Mouse (Mus musculus) kidney, adult 8-10 months (tissue): ENCODE results near the gene Rac3.

Experiments used
- DNase-seq, 2 experiments: peaks; one replicate each; pipeline ENCODE4 v3.0.0; 2022

Gene Rac3

DNA sequence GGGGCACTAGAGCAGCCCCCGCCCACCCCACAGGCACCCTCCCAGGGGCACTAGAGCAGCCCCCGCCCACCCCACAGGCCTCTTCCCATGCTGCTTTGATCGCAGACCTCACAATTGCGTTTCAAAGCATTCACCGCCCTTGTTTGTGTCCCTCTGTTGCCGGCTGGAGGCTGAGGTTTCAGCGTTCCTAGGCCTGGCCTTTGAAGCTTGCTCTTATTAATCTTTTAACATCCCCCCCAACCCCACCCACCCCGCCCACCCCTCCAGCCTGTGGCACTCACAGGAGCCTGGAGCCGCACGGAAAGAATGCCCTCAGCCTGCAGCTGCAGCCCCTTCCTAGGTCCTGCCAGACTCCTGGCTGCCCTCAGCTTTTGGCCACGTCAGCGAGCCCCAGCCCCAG, 14.0 kb upstream of the Rac3 start:
- DNase-seq = no peak

DNA sequence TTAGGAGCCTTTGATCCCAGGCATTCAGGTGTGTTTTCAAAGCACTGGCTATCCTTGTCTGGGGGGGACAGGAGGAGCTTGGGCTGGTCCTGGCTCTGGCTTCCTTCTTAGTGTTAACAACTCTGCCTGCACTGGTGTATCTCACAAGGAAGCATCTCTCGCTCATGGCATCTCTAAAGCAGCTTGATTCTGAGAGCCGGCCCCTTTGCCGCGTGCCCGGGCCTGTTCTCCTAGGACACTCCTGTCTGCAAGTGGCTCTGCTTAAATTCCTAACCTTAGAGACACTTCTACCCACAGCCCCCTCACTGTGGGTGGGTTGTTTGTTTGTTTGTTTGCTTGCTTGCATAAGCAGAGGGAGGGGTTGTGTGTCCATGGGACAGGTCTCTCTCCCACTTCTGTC, 13.3 kb upstream of the Rac3 start:
- DNase-seq = no peak

DNA sequence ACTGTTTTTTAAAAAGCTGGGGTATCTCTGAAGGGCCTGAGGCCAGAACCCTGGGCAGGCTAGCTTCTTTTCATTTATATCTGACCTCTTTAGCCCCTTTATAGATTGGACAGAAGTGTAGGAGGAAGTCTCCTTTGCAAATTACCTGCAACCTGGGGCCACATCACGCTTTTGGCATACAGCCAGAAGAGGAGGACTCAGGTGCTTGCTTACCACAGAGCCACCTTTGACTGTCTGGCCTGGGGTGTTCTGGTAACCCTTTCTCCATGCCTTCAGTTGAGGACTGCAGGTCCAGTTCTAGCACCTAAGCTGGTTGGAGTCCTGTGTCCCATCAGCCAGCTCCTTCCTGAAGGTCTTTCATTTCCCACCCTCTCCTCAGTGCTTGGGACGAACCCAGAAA, 11.7 kb upstream of the Rac3 start:
- no peak for DNase-seq

DNA sequence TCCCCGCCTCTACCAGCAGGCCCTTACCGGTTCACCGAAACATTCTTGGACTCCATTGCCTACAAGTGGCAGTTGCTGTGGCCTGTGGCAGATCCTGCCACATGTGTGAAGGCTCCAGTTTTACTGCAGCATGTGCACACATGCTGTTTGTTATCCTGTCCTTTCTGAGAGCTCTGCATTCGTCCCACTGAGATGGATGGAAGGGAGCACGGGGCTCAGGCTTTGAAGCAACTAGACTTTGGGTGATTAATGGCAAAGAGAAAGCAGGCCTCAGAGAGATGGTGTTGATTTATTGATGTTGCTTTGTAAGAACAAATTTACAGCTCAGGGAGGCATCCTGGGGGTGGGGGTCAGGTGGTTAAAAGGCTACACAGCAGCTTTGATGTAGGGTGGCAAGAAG, 10.6 kb upstream of the Rac3 start:
- no peak for DNase-seq

DNA sequence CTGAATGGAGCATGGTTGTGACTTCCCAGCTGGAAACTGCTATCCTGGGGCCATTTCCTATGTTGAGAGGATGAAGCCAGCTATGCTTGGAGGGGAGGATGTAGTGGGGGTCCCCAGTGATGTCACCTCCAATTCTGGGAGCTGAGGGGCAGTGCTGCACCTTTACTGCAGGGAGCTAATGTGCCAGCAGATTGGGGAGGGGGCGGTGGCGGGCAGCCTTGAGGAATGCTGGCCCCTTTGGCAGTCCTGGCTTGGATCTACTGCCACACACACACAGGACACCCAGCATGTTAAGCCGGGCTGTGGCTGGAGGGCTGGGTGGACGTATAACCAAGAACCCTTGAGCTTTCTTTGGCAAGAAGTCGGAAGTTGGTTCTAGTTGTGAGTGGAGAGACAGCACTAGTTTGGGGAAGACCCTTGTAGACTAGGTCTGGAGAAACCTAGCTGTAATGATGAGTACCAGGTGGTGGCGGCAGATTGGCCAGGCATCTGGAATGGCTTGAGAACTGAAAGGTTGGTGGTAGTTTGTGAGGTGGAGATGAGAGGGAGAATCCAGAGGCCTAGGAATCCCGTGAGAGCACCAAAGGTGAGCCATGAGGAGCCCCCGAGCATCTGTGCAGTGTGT, 9.2 kb upstream of the Rac3 start:
- DNase-seq = no peak

DNA sequence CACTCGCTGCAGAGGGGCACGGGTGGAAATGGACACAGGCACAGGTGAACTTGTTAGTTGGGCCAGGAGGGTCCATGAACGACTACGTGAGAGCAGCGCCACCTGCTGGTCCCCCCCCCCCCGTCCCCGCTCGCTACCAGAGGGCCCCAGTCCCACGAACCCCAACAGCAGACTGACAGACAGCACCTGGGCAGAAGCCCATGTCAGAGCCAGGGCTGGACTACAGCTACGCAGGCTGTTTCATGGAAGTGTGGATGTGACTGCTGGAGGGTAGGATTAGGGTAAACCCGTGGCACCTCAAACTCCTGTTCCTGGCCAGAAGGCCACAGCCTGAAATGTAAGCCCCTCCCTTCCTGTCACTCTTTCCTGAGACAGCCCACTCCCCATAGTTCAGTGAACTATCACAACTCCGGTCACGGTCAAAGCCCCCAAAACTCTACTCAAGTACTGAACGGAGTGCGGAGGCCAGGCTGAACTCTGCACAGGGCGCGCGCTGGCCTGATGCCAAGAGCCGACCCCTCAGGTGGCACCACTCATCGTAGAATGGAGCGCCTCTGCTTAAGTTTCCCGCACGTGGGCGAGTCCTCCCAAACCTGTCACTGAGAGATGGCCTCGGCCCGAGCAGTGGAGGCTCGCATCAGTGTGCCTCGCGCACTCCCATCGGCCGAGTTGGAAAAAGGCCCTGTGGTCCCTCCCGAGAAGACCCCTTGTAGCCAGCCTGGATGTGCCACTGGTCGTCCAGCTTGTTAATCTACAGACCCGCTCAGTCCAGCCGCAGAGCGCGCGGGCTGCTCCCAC, 8.3 kb upstream of the Rac3 start:
- peak; percentile 41 to 51 for DNase-seq

DNA sequence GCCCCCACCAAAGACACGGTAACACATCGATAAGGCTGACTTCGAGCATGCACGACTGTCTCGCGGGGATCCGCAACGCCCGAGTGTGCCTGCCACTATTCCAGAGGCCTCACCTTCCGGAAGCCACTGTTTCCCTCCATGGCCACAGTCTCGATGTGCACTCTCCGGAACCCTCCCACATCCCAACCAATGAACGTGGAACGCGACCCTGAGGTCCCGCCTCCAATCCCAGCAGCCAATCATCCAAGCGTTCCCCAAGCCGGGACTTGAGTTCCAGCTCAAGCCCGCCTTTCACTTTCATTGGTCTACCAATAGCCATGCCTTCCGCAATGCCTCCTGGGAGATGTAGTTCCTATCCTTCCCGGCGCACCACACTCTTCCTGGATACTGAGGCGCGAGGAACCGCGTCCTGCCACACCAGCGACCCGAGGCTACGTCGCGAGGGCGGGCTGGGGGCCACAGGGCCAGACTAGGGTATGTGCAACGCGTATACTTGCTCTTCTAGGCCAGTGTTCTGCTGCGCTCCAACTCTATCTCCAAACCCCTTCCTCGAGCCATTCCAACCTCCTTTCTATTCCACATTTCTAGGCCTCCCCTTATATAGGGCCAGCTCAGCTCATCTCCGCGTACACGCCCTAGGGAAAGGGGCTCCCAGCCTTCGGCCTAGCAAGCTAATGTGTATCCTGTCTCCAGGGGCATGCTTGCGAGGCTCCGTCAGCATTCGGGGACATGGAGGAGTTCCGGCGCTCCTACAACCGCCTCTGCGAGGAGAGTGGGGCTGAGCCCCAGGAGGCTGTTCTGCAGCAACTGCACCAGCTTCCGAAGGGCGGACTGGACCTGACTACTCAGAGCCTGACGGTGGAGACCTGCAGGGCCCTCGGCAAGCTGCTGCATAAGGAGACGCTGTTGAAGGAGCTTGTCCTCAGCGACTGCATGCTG, 7.4 kb upstream of the Rac3 start, which contains the start of the genes Cenpx and Lrrc45:
Gene Cenpx, minus strand, starts transcription at position 159 of the 939 bp plus-strand sequence.
Gene Lrrc45, plus strand, starts transcription at position 346 of the 939 bp plus-strand sequence.
- peak; percentile 98 to 99 for DNase-seq

DNA sequence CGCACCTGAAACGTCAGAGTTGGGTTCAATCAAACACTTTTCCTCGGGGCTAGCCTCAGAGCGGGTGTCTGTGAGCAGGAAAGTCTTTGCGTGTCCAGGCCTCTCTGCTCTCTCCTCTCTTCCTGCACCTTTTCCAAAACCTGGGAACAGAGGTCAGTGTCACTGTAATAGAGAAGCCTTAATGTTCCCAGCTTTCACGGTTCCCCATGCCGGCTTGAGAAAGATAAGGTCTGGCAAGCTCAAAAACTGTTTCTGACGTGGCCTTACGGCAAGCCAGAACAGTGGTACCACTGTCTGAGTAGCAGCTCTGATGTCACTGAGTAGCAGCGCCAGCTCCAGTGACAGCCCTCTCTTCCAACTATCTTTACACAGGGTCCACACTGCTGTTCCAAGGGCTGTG, 6.7 kb upstream of the Rac3 start:
- DNase-seq = no peak

DNA sequence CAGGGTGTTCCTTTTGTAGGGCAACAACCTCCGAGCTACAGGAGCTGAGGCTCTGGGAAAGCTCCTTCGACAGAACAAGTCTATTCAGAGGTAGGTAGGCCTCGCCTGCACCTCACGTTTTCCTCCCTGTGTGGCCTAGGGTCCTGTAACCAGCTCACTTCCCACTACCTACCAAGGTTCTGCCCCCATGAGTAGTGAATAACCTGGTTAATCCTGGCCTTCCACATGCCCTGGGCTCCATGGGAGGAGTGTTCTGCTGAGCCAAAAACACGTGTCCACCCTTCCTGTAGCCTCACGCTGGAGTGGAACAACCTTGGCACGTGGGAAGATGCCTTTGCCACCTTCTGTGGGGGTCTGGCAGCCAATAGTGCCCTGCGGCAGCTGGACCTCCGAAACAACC, 6.1 kb upstream of the Rac3 start:
- DNase-seq = no peak

DNA sequence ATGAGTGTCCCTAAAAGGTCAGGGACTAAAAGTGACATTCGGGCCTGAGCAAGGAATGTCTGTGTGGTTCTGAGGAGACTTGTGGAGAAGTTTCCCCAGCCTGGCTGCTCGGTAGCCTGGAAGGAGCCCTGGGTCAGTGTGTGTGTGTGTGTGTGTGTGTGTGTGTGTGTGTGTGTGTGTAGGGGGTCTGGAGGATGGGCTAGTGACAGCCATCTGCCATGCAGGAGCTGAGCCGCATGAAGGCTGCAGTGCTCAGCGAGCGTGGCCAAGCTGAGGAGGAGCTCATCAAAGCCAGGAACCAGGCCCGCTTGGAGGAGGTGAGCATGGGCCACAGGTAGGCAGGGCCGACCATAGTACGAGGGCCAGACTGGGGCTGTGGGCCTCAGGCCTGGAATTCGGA, 2.0 kb upstream of the Rac3 start:
- no peak for DNase-seq

DNA sequence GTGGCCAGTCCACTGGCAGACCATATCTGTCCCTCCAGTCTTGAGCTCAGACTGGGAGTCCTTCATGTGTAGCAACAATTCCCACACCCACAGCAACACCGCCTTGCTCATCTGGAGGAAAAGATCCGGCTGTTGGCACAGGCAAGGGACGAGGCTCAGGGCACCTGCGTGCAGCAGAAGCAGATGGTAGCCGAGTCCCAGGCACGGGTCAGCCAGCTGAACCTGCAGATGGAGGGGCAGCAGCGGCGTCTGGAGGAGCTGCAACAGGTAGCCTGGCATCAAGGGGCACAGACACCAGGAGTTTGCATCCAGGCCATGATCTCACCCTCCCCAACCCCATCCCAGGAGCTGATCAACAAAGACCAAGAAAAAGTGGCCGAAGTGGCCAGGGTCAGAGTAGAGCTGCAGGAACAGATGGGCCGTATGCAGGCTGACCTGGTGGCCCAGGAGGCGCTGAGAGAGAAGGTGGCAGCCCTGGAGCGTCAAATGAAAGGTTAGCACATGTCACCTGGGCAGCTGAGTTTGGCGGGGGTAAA, 1.4 kb upstream of the Rac3 start:
- no peak for DNase-seq

DNA sequence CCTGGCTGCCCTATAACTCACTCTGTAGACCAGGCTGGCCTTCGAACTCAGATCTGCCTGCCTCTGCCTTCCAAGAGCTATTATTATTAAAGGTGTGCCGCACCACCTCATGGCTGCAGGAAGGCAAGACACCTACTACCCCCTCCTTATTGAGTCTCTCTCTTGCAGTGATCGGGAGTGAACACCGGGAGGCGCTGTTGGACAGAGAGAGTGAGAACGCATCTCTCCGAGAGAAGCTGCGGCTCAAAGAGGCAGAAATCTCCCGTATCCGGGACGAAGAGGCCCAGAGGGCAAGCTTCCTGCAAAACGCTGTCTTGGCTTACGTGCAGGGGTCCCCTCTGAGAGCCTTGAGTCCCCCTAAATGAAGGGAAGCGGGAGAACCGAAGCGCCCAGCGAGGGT, 820 bp upstream of the Rac3 start:
- peak; percentile 85 to 90 for DNase-seq

DNA sequence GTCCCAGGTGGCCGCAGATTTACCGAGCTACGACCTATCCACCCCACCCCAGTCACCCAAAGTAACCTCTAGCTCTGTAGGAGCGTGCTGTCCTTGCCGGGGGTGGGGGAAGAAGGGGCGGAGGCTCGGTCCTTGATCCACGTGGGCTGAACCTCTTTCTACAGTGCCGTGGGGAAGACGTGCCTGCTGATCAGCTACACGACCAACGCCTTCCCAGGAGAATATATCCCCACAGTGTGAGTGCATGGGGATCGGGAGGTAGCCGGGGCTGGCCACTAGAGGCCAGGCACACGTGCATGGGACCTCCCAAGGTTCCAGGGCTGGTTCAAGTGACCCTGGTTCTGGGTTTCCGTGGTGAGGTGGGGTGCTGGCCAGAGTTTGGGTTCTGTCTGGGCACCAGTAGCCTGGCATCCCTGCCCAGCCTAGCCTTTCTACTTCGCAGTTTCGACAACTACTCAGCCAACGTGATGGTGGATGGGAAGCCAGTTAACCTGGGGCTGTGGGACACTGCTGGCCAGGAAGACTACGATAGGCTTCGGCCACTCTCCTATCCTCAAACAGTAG, 879 bp downstream of the Rac3 start:
- peak in 1 of 2 experiments; percentile 33 for DNase-seq

DNA sequence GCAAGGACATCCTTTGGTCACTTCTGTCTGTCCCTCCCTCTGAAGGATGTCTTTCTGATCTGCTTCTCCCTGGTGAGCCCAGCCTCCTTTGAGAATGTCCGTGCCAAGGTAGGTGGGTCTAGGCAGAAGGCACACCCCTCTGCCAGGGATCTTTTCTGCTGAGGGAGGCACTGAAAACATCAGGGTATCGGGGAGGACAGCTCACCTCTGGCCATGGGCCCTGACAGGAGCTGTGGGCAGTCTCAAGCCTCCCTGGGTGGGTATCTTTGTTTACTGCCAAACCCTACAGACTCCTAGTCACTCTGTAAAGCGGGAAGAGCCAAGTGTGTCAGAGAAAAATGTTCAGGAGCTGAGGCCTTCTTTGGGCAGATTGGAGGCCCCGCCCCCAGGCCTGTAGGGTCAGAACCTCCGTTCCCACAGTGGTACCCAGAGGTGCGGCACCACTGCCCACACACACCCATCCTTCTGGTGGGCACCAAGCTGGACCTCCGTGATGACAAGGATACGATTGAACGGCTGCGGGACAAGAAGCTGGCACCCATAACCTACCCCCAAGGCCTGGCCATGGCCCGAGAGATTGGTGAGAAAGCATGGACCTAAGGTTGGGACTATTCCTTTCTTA, 1.6 kb downstream of the Rac3 start:
- DNase-seq = peak; percentile 66 to 71

DNA sequence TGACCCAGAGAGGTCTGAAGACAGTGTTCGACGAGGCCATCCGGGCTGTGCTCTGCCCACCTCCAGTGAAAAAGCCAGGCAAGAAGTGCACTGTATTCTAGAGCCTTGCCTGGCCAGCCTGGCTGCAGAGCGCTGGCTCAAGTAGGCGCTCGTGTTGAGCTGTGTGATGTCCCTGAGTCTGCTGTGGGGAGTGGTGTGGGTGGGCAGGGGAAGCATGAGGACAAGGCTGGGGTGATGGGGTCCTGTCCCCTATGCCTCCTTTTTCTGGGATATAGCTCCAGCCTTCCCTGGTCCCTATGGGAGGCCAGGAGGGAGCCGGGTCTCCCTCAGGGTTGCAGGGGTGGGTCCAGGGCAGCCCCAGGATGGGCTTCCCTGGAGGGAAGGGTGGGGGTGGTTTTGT, 2.2 kb downstream of the Rac3 start:
- no peak for DNase-seq

DNA sequence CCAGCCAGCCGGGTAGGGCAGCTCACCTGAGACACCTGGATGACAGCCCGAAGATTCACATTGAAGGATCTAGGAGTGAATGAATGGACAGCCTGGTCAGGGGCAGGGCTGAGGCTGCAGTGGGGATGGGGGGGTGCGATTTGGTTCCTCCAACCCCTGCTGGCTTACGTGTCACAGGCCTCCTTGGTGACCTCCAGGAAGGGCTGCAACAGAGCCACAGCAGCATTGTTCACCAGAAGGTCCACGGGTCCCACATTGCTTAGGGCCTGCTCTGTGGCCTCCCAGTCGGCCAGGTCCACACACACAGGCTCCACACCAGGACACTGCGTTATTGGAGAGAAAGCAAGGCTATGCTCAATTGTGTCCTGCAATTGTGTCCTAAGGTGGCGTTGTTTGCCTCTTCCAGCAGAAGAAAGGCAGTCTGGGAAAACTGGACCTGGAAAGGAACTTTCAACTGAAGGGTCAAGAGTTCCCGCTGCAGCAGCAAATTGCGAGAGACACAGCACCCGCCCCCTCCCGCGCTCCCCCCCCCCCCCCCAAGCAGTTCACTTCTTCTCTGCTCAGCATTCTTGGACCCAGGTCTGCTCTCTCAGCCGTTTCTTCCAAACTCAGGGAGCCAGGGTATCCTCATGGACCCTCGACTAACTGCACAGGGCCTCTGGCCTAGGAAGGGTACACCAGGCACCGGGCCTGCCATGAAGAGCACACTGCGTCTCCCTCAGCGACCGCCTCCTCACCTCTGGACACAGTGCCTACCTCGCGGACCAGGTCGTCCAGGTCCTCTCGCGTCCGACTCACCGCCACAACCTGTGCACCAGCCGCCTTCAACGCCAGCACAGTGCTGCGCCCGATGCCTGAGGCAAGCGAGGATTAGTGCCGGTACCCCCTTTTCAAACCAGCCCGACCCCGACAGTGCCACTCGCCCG, 5.2 kb downstream of the Rac3 start:
- DNase-seq = peak; percentile 61 to 69

DNA sequence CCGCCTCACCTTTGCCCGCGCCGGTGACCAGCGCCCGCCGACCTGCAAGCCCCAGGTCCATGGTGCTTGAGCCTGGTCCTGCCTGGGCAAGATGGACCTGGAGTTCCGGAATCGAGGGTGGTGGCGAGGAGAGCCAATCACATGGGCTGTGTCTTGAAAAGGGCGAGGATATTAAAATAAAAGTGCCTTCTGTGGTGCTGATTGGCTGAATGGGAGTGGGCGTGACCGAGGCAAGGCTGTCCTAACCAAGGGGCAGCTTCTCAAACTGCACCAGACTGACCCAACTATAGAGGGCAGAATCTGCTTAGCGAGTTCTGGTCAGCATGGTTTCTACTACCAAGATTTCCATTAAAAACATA, 5.9 kb downstream of the Rac3 start, which contains the start of gene Dcxr:
Gene Dcxr, minus strand, starts transcription at position 113 of the 359 bp plus-strand sequence.
- peak; percentile 97 to 98 for DNase-seq

DNA sequence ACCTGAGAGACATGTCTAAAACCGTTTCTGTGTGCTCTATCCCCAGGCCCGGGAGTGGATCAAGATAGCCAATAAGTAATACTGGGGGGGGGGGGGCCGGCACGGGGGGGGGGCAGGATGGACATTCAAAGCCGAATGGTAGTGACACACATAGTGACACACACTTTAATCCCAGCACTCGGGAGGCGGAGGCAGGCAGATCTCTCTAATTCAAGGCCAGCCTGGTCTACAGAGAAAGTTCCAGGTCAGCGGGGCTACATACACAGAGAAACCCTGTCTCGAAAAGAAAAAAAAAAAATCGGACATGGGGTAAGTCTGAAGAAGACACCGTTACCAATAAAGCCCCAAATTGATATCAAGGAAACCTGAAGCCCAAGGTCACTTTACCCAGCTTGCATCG, 6.3 kb downstream of the Rac3 start:
- no peak for DNase-seq

DNA sequence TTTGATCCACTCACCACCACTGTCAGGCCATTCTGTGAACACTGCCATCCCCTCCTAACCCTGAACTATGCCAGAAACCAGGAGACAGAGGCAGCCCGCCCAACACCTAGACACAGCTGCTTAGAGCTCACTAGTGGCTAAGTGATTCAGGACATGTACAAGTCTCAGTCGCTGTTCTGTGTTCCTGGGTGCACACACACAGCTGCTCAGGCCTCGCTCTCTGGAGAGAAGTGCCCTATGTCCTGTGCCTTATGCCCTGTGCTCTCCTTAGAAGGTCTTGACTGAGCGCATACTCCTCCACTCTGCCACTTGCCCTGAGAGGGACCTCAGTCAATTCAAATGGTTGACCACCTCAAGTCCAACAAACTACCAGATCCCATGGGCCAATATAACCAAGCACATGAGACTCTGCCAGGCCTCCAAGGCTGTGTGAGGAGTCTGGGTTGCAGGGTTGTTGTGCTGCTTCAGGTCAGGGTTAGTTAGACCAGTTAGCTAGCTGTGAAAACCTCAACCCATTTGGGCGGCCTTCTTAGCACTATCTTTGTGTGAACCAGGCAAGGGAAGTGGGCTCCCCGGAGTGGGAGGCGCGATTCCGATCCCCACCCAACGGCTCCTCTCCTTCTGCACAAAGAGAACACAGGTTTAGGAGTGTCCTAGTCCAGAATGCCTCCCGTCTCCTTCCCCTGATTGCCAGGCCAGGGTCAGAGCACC, 7.4 kb downstream of the Rac3 start:
- no peak for DNase-seq

DNA sequence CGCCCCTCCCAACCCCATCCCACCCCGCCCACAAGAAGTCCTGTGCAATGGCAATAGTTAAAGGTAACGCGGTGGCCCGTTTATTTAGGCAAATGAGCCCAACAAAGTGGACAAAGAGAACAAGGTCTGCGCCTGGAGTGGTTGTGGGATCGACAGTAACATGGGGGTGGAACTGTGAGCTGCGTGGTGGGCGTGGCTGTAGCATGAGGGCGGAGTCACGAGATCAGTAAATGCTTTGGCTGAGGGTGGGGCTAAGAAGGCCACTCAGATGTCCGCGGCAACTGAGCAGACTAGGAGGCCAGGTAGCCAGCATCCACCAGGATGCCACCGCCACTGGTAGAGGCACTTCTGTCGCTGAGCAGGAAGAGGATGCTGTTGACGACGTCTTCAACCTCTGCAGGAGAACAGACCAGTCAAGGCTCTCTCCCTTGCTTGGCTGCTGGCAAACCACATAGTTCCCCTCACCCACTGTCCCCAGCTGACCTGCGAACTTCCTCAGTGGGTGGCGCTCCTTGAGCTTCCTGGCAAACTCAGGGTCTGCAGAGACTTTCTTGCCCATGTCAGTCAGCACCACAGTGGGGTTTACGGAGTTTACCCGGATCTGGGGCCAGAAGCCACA, 8.3 kb downstream of the Rac3 start:
- peak; percentile 49 to 62 for DNase-seq
